Comparison of ENCODE assay signal across 9 mouse cellular contexts in the genomic region with DNA sequence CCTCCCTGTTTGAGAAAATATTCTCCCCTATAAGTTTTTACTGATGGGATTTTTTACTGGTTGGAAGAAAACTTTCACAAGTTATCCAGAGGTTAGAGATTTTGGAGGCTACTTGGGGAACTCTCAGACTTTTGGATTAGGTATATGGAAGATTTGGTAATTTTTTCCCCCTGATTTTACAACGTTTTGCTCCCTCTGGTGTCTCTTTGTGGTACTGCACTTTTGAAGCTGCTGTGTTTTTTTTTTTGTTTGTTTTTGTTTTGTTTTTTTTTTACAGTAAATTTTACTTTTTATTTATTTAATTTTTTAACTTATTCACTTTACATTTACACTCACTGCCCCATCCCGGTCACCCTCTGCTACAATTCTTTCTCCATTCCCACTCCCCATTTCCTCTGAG. TPM values are rescaled to one million over a fixed set of nuclear protein-coding genes. Genes with fewer than 3 reads are reported as not detected.
DNase-seq lines count a peak whose midpoint lies in the region; ATAC-seq and TF ChIP-seq lines count a peak whose summit lies in the region.
"Had no signal": no experiment of that assay in that cellular context is flagged by ENCODE, and none has a peak within 500 bp of the region (broad histone marks: within the 10 kb centered on the region; RNA-seq: fewer than 3 reads in every experiment).

No protein-coding gene starts in this region.

- no peak overlapping the region for H3K27ac ChIP-seq in embryonic facial prominence, embryonic 11.5 days (replicated peaks; ENCODE audit: low read depth, low read length)
- H3K27ac ChIP-seq in embryonic facial prominence, embryonic 10.5 days (replicated peaks): no peak overlapping the region
- no peak overlapping the region for H3K27ac ChIP-seq in left cerebral cortex, adult 2 months
- H3K27ac ChIP-seq in intestine, embryonic 16.5 days (ENCODE audit: low read length): no peak overlapping the region
- no peak overlapping the region for H3K27ac ChIP-seq in midbrain, embryonic 11.5 days (ENCODE audit: low read depth, low read length)

- no peaks in the 10 kb centered on the region for H3K36me3 ChIP-seq in embryonic facial prominence, embryonic 11.5 days (replicated peaks; ENCODE audit: control insufficient read depth, insufficient read depth, low read depth, low read length)
- no peaks in the 10 kb centered on the region for H3K36me3 ChIP-seq in embryonic facial prominence, embryonic 10.5 days (replicated peaks)
- H3K36me3 ChIP-seq in intestine, embryonic 16.5 days (ENCODE audit: control insufficient read depth, insufficient read depth, low read length): no peaks in the 10 kb centered on the region
- no peaks in the 10 kb centered on the region for H3K36me3 ChIP-seq in midbrain, embryonic 11.5 days (ENCODE audit: control insufficient read depth, insufficient read depth, low read length)

- H3K4me1 ChIP-seq in embryonic facial prominence, embryonic 11.5 days (ENCODE audit: control insufficient read depth, insufficient read depth, low read length): no peaks in the 10 kb centered on the region
- no peaks in the 10 kb centered on the region for H3K4me1 ChIP-seq in embryonic facial prominence, embryonic 10.5 days
- no peaks in the 10 kb centered on the region for H3K4me1 ChIP-seq in intestine, embryonic 16.5 days (ENCODE audit: control insufficient read depth, insufficient read depth, low read length)
- H3K4me1 ChIP-seq in midbrain, embryonic 11.5 days (ENCODE audit: control insufficient read depth, insufficient read depth, low read length): no peaks in the 10 kb centered on the region

- H3K9ac ChIP-seq in embryonic facial prominence, embryonic 11.5 days (replicated peaks; ENCODE audit: low read length): no peak overlapping the region
- no peak overlapping the region for H3K9ac ChIP-seq in intestine, embryonic 16.5 days (ENCODE audit: low read depth, low read length)
- H3K9ac ChIP-seq in midbrain, embryonic 11.5 days (ENCODE audit: low read length): no peak overlapping the region

- H3K9me3 ChIP-seq in embryonic facial prominence, embryonic 11.5 days (replicated peaks; ENCODE audit: control insufficient read depth, low read length): no peaks in the 10 kb centered on the region
- no peaks in the 10 kb centered on the region for H3K9me3 ChIP-seq in embryonic facial prominence, embryonic 10.5 days
- H3K9me3 ChIP-seq in intestine, embryonic 16.5 days (ENCODE audit: control insufficient read depth, low read length): no peaks in the 10 kb centered on the region
- no peaks in the 10 kb centered on the region for H3K9me3 ChIP-seq in midbrain, embryonic 11.5 days (ENCODE audit: control insufficient read depth, low read length)

- H3K4me3 ChIP-seq in embryonic facial prominence, embryonic 11.5 days (ENCODE audit: low read depth, low read length): no peak overlapping the region
- no peak overlapping the region for H3K4me3 ChIP-seq in embryonic facial prominence, embryonic 10.5 days
- no peak overlapping the region for H3K4me3 ChIP-seq in left cerebral cortex, adult 2 months
- no peak overlapping the region for H3K4me3 ChIP-seq in intestine, embryonic 16.5 days (ENCODE audit: low read length)
- no peak overlapping the region for H3K4me3 ChIP-seq in midbrain, embryonic 11.5 days (ENCODE audit: low read depth, low read length)

- peak; percentile 65 for TF ChIP-seq CTCF in left cerebral cortex, adult 2 months (IDR thresholded peaks at IDR 0.05)

- H3K27me3 ChIP-seq in embryonic facial prominence, embryonic 11.5 days (ENCODE audit: control insufficient read depth, insufficient read depth, low read length): no peaks in the 10 kb centered on the region
- no peaks in the 10 kb centered on the region for H3K27me3 ChIP-seq in embryonic facial prominence, embryonic 10.5 days (replicated peaks; ENCODE audit: low read depth, poor library complexity, severe bottlenecking)
- no peaks in the 10 kb centered on the region for H3K27me3 ChIP-seq in intestine, embryonic 16.5 days (replicated peaks; ENCODE audit: control insufficient read depth, insufficient read depth, low read length)
- H3K27me3 ChIP-seq in midbrain, embryonic 11.5 days (ENCODE audit: control insufficient read depth, insufficient read depth, low read length): no peaks in the 10 kb centered on the region

- intact Hi-C loops in left cerebral cortex, adult 2 months (cut with DNase I): loop anchor here (5.0 kb wide), 1 partner anchor 51 kb away; no protein-coding TSS in a partner anchor
- intact Hi-C loops in left cerebral cortex, postnatal 36 days (cut with DNase I): no loop called here

- no peak for ATAC-seq in embryonic facial prominence, embryonic 11.5 days (replicated peaks; ENCODE audit: insufficient number of reproducible peaks, low FRiP score, low TSS enrichment, low read depth)
- ATAC-seq in intestine, embryonic 16.5 days: no peak
- no peak for ATAC-seq in midbrain, embryonic 11.5 days (ENCODE audit: low FRiP score)

- 38% methylated on average over 2 of the region's 2 CpGs for WGBS in embryonic facial prominence, embryonic 11.5 days
- 37% methylated on average over 2 of the region's 2 CpGs for WGBS in embryonic facial prominence, embryonic 10.5 days
- WGBS in intestine, embryonic 16.5 days: 43% methylated on average over 2 of the region's 2 CpGs
- WGBS in midbrain, embryonic 11.5 days: 40% methylated on average over 2 of the region's 2 CpGs

- DNase-seq in embryonic facial prominence, embryonic 11.5 days (ENCODE audit: low spot score): peak; percentile 26
- no peak for DNase-seq in embryonic facial prominence, embryonic 10.5 days (ENCODE audit: low spot score)
- DNase-seq in left cerebral cortex, adult 2 months (ENCODE audit: extremely low spot score in 1 of 2, low spot score in 2 of 2): no peak
- no peak for DNase-seq in left cerebral cortex, postnatal 36 days (ENCODE audit: low spot score in 2 of 2)
- peak; percentile 3 for DNase-seq in A20 (ENCODE audit: low read depth, low spot score)
- peak; percentile 1 for DNase-seq in c-Kit-positive CD71-negative TER-119-negative erythroid progenitor cells, embryonic 14.5 days (ENCODE audit: low read depth)
- DNase-seq in midbrain, embryonic 11.5 days (ENCODE audit: low spot score, missing footprints): no peak
- DNase-seq: cerebellum, adult 9-11 months had no signal

- no peak overlapping the region for H3K4me2 ChIP-seq in embryonic facial prominence, embryonic 11.5 days (ENCODE audit: low read depth, low read length)
- no peak overlapping the region for H3K4me2 ChIP-seq in intestine, embryonic 16.5 days (ENCODE audit: low read depth, low read length)
- H3K4me2 ChIP-seq in midbrain, embryonic 11.5 days: no peak overlapping the region

RNA-seq across cellular contexts. Expression of a gene that starts 26.8 kb away (rescaled TPM):
- polyA plus RNA-seq in embryonic facial prominence, embryonic 11.5 days (2014; fragmentation: Nextera tagmentation; extraction: Ambion mirVana): 3.5 and 3.7 TPM in 2 replicates
- 3.0 and 3.7 TPM in 2 replicates for polyA plus RNA-seq in embryonic facial prominence, embryonic 10.5 days (2016; fragmentation: Nextera tagmentation; extraction: Ambion mirVana)
- 10 to 100 TPM; 34.4 to 35.9 TPM for total RNA-seq in left cerebral cortex, adult 2 months (2021)
- 10 to 100 TPM; 31.3 to 35.0 TPM for total RNA-seq in left cerebral cortex, postnatal 36 days (2021)
- polyA plus RNA-seq in intestine, embryonic 16.5 days (2015; fragmentation: Nextera tagmentation; extraction: Ambion mirVana): 1.1 and 1.3 TPM in 2 replicates
- 3.1 and 3.4 TPM in 2 replicates for polyA plus RNA-seq in midbrain, embryonic 11.5 days (2014; fragmentation: Nextera tagmentation; extraction: Ambion mirVana)

Comparison
In these comparisons a context has a peak if more than half of its experiments do, and no peak if none do; other contexts are left out.
1. DNase-seq: peak in embryonic facial prominence, embryonic 11.5 days (single experiment), A20 (single experiment) and c-Kit-positive CD71-negative TER-119-negative erythroid progenitor cells, embryonic 14.5 days (single experiment); none in embryonic facial prominence, embryonic 10.5 days (single experiment), left cerebral cortex, adult 2 months (0 of 2), left cerebral cortex, postnatal 36 days (0 of 2) and midbrain, embryonic 11.5 days (single experiment).